Mouse (Mus musculus) telencephalon, adult 2 months (tissue): ENCODE measurements around the gene Grem2.

Experiments
- DNase-seq: peaks from one replicate; pipeline ENCODE4 v3.0.0-alpha.2; 2011; ENCODE audit warnings: low read depth, low spot score

Gene Grem2

DNA sequence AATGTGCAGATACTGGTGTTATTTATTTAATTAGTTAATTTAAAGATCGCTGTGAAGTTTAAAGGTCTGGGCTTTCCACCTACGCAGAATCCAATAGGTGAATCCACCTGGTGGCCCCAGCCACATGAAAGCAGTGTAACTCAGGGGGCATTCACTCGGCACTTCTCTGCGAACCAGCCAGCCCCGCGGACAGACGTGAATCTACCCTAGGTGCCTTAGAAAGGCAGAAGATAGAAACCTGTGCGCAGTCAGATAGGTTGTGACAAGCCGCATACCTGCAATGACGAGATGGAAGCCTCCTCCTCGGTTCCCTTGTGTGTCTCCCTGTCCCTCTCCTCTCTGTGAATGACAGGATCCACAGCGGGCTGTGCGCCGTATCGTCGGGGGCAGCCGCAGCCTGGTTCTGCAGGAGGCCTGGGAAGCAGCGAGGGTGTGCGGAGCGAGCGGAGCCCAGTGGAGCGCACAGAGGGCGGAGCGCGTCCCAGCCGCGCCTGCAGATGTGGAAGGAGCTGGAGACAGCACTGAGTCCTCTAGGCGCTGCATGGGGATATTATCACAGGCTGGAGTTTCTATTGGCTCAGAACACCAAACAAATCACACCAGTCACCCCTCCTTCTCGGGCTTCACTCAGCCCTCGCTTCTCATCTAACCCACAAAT, at the start of gene Grem2:
TSS of gene Grem2 (minus strand) at position 522 of the 658 bp plus-strand sequence.
- DNase-seq: peak; percentile 56

DNA sequence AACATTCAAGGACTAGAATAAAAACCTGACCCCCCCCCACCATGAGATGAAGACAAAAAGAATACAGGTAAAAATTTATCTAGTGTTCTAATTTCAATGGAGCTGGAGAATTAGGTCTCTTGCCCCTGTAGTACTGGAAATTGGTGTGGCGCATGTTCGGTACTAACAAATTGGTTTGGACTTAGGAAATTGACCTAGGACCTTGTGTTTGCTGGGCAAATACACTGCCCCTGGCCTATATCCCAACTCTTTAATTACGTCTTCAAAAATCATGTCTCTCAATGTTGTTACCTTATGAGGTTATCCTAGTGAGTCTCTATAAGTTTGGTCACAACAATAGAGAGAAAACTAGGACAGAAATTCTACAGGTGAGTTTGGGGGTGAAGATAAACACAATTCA, 38.2 kb upstream of the Grem2 start:
- DNase-seq: no peak

DNA sequence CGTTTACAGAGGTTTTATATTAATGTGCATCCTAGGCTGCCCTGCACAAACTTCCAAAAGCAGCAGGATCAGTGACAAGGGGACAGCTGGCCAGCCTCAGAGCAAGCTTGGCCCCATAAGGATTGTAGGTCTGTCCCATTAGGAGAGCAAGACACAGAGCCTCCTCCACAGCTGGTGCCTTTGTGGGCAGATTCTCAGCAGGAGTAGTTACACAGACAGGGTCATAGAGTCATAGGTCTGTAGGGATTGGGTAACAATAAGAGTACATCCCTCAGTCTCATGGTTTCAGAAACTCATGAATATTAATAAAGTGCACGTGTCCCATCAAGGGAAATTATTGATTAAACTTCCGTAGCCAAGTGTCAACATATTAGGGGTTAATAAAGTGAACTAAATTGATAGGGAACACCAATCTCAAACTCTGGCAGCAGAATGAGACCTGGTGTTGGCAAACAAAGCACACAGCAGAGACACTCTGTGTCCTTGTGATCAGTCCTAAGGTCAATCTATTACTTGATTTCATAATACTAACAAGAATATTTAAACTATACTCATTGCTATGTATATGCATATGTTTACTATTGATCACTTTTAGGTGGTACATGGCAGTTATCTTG, 9.5 kb upstream of the Grem2 start:
- DNase-seq: no peak

DNA sequence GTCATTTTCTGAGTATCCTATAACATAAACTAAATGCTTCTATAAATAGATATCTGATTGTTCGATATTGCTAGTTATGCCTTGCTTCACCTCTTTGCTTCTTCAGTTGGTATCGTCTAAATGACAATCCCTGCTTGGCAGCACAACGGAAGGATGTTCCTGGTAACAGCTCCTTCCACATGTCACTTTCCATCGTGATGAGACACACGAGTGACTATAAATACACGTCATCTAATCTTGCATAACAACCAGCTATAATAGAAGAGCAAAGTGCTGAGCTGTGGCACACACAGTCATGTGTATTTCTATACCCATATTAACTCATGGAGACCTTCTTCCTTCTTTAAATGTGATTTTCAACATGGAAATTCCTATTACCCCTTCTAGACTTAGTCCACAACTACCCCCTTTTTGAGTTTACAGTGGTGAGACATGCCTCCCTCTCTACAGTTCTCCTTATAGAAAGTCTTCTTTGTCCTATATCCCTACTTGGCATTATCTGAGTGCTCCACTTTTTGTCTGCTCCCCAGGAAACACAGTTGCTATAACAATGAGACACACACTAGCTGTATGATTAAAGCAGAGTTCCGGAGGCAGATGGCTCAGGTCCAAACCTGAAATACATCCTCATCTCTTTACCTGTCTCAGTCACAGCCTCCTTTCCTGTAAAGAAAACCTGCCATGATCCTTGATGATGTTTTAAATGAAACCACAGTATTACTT, 8.0 kb upstream of the Grem2 start:
- DNase-seq: no peak

DNA sequence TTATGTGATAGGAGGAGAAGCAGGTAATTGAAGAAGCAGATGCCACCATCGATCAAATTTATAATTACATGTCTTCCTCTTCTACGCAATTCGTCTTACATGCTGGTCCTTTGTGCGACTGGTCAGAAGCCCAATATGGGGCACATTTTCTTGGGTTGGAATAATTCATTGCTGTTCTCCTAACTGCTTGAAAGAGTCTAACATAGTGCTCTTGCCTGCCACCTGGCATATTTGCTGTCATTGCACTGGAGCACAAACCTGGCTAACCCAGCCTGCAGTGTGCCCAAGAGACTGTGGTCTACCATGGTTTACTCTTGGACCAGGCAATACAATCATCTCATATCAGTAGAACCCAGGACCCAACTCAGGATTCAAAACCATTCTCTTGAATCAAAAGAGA, 2.7 kb downstream of the Grem2 start:
- no peak for DNase-seq

DNA sequence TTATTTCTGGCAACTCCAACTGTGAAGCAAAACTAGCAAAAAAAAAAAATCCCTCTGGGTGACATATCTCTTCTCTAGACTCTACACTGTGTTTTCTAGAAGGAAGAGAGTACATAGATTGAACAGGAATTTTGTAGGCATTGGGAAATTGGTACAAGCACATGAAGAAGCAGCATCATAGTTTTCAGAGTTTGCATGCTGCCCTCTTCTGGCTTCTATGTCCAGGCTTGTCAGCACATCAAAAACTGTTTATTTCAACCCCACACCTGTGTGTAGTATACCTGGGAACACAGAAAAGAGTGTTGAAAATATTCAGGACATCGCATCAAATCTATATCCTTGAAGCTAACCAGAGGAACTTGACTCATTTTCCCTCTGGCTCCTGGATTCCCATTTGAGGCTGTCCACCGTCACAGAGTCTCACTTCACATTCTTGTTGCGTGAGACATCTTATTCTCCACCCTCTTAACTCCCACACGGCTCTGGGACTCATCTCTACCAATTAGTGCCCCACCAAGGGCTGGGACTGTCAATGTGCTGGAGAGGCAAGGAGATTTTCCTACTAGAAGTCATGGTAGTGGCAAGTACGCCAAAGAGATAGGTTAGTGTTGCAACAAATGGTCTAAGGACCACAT, 3.3 kb downstream of the Grem2 start:
- no peak for DNase-seq

DNA sequence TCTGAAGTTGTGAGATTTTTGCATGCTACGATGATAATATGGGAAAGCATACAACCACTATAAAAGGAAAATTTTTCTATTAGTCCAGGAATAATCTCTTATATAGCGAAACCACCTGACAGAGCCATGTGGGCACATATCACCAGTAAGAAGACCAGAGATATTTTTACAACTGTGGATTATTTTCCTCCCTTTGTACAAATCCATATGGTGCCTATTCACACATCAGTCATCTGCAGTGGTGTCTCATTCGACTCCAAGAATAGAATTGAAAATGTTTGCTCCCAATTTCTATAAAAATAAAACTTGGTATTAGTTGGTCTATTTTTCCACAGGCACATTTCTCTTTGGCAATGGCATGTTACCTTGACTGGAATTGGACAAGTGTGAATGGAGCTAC, 11.8 kb downstream of the Grem2 start:
- peak; percentile 34 for DNase-seq

DNA sequence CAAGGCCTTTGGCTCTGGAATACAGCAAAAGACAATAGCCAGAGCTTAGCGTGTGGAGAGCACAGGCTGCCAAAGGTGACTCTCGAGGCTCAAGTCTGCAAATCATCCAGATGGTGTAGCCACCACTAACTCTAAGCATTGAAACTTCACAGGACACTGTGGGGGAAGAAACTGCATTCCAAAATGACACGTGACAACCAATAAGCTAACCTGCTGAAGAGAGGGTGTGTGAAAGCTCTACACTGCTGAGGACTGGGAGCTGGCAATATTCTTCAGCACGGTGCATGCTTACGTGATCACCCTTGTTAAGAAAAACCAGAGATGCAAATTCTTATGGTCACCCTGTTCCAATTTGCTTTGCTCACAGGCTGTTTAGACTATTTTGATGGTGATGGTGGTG, 13.4 kb downstream of the Grem2 start:
- DNase-seq: no peak

DNA sequence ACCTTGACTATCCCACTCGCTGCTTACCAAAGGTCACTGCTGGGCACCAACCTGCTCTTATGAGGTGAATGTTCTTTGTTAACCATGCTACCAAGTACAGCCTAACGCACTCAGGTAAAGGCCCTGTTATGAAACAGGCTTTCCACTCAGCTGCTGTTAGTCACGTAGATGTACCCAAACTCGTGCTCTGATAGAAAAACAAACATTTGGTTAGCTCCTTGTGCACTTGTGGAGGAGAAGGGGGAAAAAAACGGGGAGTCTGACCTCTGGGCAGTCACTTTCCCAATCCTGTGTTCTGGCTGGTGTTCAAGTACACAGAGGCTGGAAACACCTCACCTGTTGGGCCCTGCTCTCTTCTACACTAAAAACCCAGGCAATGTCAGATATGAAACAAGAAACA, 14.0 kb downstream of the Grem2 start:
- DNase-seq: no peak

DNA sequence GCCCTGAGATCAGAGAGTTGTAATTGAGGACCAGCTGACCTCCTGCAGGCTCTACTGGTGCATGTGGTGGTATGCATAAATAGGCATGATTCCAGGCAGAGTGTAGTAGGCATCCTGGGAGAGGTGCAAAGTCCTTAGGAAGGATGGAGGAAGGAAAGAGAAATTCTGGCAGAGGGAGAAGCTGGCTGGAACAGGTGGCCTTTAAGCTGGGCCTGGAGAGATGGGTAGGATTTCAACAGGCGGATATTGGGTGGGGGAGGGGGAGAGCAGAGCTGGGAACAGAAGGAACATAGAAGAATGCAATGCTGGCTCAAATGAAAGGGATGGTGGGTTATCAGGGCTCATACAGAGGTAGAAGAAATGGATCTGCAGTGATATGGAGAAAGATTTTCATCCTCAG, 18.9 kb downstream of the Grem2 start:
- no peak for DNase-seq

DNA sequence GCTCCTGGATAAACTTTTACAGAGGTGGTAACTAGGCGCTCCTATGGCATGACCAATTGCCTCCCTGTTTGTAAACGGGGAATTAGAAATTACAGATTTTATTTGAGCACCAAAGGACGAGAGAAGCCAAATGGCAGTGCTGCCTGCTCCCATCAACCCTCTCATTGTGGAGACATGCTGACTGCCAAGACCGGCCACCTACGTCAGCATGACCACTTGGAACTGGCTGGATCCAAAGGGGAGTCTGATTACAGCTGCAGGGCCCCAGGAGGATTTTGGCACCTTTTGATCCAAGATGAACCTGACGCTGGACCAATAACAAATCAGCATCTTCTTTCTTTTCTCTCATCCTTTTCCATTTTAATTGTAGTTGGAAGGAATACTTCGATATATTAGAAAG, 29.1 kb downstream of the Grem2 start:
- DNase-seq: no peak

DNA sequence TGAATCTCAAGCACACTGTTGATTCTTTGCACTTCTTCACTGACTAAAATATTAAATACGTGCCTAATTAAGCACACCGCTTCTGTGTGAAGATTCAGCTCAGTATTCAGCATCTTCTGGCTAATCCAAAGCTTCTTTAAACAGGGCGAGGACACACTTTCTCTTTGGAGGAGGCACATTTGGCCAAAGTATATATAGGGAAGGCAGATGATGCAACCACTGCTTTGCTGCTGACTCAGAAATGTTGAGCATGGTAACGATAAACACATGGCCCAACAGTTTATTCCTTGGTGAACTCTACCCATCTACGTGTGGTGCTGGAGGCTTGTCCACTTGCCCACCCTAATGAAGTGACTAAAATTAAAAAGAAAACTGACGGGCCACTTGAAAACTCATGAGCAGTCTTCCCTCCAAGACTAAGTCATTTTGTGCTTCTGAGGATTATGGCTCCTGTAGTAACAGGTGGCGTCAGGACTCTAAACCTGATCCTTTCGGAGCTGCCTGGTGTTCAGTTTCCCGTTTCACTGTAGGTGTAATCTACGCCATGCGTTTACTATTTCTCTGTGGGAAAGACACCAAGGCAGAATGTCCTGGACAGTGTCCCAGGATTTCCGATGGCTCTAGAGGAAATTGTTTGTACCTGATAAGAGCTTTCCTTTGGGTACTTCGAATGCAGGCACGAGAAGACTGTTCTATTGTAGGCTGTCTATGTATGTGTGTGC, 32.8 kb downstream of the Grem2 start:
- no peak for DNase-seq

DNA sequence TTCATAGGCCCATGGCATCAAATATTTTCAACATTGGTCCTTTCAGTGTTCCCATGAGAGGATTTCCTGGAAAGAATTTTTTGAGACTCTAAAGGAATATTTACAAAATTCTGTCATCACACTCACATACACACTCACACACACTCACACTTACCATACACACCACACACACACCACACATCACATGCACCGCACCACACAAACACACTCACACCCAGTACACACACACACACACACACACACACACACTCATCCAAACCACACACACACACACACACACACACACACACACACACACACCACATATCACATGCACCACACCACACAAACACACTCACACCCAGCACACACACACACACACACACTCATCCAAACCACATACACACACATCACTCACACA, 33.5 kb downstream of the Grem2 start:
- DNase-seq: no peak

DNA sequence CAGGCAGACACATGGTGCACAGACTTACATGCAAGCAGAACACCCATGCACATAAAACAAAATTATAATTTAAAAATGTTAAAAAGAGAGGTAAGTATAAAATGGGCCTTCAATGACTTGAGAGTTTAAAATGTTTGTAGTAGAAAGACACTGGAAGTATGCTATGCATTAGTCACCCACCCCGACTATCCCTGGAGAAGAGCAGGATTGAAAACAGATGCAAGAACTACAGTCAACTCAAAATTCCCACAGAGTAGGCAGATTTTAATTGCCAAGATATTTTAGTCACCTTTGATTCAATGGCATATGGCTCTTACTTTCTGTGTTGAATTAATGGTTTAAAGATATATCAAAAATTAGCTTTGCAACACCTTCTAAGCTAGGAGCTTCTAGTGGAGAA, 39.1 kb downstream of the Grem2 start:
- peak; percentile 16 for DNase-seq

DNA sequence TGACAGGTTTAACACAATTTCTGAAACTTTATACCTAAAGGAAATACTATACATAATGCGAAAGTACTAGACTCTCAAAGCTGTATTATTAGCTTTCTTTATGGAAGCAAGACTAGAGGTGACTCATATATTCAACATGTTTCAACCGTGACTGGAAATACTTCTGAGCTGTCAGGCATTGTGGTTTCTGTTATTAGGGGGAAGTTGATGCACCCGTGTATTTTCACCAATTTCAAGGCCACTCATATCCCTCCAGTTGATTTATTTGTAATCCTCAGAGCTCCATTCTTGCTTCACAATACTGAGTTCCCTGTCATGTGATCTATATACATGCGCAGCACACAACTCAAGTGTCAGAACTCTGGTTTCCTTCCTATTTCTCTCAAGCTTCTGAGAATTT, 46.4 kb downstream of the Grem2 start:
- DNase-seq: no peak

DNA sequence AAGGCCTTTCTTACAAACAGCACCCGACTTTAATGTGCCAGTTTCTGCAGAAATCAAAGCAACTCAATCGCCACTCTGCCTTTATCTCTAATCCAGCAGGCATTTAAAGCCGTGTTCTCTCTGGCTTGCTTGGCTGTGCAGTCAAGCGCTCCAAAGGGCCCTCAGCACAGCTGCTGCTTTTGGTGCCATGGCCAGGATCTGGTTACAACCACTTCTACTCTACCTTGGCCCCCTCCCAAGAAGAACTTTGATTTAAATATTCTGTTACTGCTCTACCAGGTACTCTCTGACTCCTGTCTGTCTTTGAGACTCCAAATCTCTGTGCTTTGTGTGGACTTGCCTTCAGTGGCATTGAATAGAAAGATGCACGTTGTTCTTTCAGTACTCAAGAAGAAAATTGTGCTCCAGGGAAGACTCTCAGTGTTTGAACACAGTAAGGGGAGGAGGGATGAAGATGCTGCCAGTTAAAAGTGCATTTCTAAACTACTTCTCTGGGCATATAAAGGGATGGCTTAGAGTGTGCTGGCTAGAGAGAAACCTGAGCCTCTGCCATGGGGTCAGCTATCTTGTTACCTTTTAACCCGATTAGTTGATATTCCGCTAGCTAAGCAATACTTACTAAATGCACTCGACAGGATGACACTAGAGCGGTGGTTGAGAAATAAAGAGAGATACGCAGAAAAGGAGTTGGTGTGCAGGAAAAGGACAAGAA, 61.1 kb downstream of the Grem2 start:
- DNase-seq: no peak

DNA sequence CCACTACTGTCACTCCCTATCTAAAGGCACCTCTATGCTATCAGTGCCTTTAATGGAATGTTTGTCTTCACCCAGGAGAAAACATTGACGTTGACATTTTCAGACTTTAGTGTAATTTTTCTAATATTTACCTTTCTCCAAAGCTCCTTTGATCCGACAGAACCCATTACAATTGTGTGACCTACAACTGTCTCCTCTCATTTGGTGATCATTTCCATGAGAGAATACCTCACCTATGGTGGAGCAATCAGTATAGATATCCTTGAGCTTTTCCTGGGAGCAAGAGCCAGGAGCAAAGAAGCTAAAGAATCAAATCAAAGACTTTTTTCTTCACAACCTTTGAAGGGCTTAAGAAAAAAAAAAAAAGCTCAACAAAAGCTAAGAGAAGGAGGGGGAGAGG, 65.4 kb downstream of the Grem2 start:
- DNase-seq: no peak

DNA sequence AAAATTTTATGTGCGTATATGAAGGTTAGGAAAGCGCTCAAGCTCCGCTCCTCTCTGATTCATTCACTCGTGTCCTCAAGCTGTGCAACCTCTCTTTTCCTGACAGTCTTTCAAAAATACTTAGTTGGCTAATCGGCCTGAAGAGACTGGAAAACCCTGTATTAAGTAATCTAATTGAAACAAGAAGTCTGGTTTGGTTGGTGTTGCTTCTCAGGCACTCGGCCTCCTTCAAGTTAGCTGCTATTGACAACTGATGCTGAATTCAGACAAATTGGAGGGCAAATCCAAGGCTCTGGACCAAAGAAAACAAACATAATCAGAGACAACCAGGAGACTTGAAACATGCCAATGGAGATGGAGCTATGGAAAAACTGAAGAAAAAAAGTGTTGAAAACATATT, 76.8 kb downstream of the Grem2 start:
- no peak for DNase-seq

DNA sequence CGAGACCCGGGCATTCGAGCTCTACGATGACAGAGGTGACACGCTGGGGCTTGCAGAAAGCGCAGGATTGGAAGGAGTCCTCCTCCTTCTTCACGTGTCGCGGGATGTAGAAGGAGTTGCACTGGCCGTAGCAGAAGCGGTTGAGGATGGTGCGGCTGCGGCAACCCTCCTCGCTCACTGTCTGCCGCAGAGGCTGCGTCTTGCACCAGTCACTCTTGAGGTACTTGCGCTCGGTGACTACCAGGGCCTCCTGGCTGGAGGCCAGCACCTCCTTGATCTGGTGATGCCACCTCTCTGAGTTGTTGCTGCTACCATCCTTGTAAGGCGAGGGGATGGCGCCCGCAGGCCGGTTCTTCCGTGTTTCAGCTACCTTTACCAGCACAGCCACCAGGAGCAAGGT, 84.8 kb downstream of the Grem2 start:
- DNase-seq: no peak

DNA sequence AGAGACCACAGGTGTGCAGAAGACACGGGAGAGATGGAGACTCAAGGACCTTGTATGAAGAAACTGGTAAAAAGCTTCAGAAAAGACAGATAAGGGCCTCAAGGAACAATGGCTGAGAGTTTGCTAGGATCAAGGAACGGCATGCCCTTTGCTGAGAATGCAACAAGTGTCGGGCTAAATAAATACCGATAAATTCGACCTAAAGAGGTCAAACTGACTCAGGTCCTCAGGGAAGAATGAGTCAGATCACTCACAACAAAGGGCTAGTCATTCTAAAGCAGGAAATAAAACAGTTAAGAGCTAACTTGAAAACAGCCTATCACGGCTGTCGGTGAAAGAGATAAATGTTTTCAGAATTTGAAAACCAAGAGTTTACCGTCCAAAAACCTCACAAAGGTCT, 95.1 kb downstream of the Grem2 start:
- no peak for DNase-seq

DNA sequence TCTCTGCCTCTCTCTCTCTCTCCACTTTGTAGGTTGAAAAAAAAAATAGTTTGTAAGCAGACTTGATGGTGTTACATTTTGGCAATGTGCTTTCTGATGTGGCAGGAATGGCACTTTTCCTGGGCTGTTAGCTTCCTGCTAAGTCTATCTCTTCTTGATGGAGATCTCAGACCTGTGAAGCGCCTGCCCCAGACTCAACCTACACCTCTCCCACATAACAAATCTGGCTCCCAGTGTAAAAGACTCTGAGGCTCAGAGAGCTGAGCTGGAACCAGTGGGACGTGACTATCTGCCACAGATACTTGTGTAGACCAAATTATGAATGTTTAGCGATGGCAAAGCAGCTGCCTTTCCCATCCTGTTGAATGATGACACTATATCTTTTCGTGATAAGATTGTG, 109.8 kb downstream of the Grem2 start:
- DNase-seq: peak; percentile 53
